Mouse (Mus musculus): Measurements from ENCODE around the gene Mertk. TPM values are rescaled to one million over a fixed set of nuclear protein-coding genes. Genes with fewer than 3 reads are reported as not detected.

The Mertk gene
- polyA plus RNA-seq, 1 experiment: 3.3 TPM

DNA sequence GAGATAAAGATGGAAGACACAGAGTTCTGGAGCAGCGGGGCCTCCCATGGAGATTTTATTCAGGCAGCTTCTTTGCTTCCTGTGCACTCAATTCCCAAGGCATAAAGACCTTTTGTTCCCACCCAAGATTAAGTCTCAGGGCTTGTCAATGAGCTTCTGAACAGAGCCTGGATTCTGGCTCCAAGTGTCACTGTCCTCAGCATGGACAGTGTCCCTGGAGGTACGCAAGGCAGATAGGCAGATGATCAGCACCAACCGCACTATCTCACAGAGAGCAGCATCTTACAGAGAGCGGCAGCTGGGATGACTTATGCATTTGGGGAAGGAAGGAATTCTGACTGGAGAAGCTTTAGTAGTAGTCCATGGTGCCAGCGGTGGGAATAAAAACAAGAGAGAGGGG, 87.6 kb downstream of the Mertk start:
- TF ChIP-seq CTCF (IDR thresholded peaks at IDR 0.05; ENCODE audit: borderline replicate concordance, control insufficient read depth, extremely low read depth, insufficient read depth, low read length, poor library complexity) (no peak), POLR2A (IDR thresholded peaks at IDR 0.05; ENCODE audit: control insufficient read depth, extremely low read depth, insufficient read depth, low read length, poor library complexity) (no peak)
- no peak overlapping the region for H3K27ac ChIP-seq (ENCODE audit: control insufficient read depth, insufficient read depth, low read length)
- H3K4me3 ChIP-seq (ENCODE audit: control insufficient read depth, insufficient read depth, low read length): no peak overlapping the region
- WGBS: 92% methylated on average over 5 of the region's 5 CpGs
- DNase-seq: no peak
- H3K4me1 ChIP-seq (replicated peaks; ENCODE audit: control insufficient read depth, insufficient read depth, low read length): no peaks in the 10 kb centered on the region
- H3K36me3 ChIP-seq (ENCODE audit: control insufficient read depth, insufficient read depth, low read length): no peaks in the 10 kb centered on the region
- H3K27me3 ChIP-seq (ENCODE audit: control insufficient read depth, insufficient read depth, low read length): no peaks in the 10 kb centered on the region; the same call in 1 of the 2 replicates

DNA sequence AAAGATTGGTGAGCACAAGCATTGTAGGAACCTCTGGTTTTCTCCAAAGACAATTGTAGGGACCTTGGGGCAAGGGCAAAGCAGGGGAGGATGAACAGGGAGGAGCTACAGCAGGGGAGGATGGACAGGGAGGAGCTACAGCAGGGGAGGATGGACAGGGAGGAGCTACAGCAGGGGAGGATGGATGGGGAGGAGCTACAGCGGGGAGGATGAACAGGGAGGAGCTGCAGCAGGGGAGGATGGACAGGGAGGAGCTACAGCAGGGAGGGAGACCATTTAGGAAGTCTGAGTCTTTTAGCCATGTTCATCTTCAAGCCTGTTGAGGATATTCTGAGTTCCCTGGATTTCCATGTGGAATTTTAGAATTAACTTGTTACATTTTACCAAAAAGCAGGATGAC, 88.0 kb downstream of the Mertk start:
- 91% methylated on average over 1 of the region's 1 CpGs for WGBS
- DNase-seq: no peak

DNA sequence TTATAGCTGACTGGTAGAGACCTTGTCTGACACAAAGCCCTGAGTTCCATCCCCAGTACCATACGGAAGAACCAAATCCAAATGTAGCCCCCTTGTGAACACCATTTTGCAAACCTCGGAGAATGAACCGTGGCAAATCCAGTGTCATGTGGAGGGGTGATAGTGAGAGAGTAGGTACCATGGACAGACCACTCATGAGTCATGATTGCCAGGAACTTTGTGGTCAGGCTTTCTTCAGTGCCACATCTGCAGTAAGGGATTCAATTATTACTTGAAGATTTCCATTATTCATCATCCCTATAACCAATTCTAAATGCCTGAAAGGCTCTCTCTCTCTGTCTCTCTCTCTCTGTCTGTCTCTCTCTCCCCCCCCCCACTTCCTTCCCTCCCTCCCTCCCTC, 89.0 kb downstream of the Mertk start:
- H3K36me3 ChIP-seq (ENCODE audit: control insufficient read depth, insufficient read depth, low read length): no peaks in the 10 kb centered on the region

More for the DNA sequence above, 88.0 kb downstream of the Mertk start:
- TF ChIP-seq POLR2A (IDR thresholded peaks at IDR 0.05; ENCODE audit: control insufficient read depth, extremely low read depth, insufficient read depth, low read length, poor library complexity): no peak
- H3K4me3 ChIP-seq (ENCODE audit: control insufficient read depth, insufficient read depth, low read length): no peak overlapping the region
- H3K36me3 ChIP-seq (ENCODE audit: control insufficient read depth, insufficient read depth, low read length): no peaks in the 10 kb centered on the region
- no peak overlapping the region for H3K27ac ChIP-seq (ENCODE audit: control insufficient read depth, insufficient read depth, low read length)
- no peaks in the 10 kb centered on the region; the same call in 1 of the 2 replicates for H3K27me3 ChIP-seq (ENCODE audit: control insufficient read depth, insufficient read depth, low read length)
- H3K4me1 ChIP-seq (replicated peaks; ENCODE audit: control insufficient read depth, insufficient read depth, low read length): no peaks in the 10 kb centered on the region

DNA sequence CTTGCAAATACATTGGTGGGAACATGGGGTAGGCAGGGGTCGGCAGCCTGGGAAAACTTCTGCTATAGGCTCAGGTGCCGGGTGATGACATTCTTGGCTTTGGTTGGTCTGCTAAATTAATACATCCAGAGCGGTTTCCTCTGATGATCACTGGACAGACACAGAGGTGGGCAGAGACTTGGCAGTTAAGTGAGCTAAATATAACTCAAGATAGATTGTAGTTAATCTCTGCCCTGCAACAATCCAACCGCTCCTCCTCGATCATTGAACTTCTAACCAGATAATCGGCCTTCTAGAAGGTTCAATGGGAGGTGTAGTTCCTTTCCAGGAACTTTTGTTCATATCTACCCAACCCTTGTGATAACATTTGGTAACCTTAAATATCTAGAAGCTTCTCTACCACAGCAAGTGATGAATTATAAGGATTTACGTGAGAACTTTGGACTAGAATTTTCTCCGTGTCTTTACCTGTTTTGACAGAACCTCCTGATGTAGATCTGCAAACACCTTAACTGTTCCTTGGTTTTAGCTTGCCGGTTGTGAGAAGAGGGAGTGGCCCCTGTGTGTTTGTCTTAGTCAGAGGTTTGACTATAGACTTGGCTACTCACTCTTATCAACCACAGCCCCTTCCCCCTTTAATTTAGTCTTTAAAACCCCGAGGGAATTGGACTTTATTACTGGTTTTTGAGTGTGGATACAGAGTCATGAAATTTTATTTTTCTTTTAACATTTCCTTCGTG, 92.3 kb downstream of the Mertk start:
- TF ChIP-seq POLR2A (IDR thresholded peaks at IDR 0.05; ENCODE audit: control insufficient read depth, extremely low read depth, insufficient read depth, low read length, poor library complexity) (no peak), CTCF (IDR thresholded peaks at IDR 0.05; ENCODE audit: borderline replicate concordance, control insufficient read depth, extremely low read depth, insufficient read depth, low read length, poor library complexity) (no peak)
- H3K4me1 ChIP-seq (replicated peaks; ENCODE audit: control insufficient read depth, insufficient read depth, low read length): no peaks in the 10 kb centered on the region
- H3K36me3 ChIP-seq (ENCODE audit: control insufficient read depth, insufficient read depth, low read length): no peaks in the 10 kb centered on the region
- 93% methylated on average over 11 of the region's 11 CpGs for WGBS
- no peak for DNase-seq
- H3K27me3 ChIP-seq (ENCODE audit: control insufficient read depth, insufficient read depth, low read length): no peaks in the 10 kb centered on the region
- no peak overlapping the region for H3K27ac ChIP-seq (ENCODE audit: control insufficient read depth, insufficient read depth, low read length)
- no peak overlapping the region for H3K4me3 ChIP-seq (ENCODE audit: control insufficient read depth, insufficient read depth, low read length)

More for the DNA sequence above, 89.0 kb downstream of the Mertk start:
- Histone ChIP-seq H3K27ac (ENCODE audit: control insufficient read depth, insufficient read depth, low read length) (no peak overlapping the region), H3K27me3 (ENCODE audit: control insufficient read depth, insufficient read depth, low read length) (no peaks in the 10 kb centered on the region; the same call in 1 of the 2 replicates), H3K4me3 (ENCODE audit: control insufficient read depth, insufficient read depth, low read length) (no peak overlapping the region), H3K4me1 (replicated peaks; ENCODE audit: control insufficient read depth, insufficient read depth, low read length) (no peaks in the 10 kb centered on the region)
- TF ChIP-seq CTCF (IDR thresholded peaks at IDR 0.05; ENCODE audit: borderline replicate concordance, control insufficient read depth, extremely low read depth, insufficient read depth, low read length, poor library complexity): no peak
- no peak for TF ChIP-seq POLR2A (IDR thresholded peaks at IDR 0.05; ENCODE audit: control insufficient read depth, extremely low read depth, insufficient read depth, low read length, poor library complexity)
- WGBS: 58% methylated on average over 3 of the region's 3 CpGs
- no peak for DNase-seq

DNA sequence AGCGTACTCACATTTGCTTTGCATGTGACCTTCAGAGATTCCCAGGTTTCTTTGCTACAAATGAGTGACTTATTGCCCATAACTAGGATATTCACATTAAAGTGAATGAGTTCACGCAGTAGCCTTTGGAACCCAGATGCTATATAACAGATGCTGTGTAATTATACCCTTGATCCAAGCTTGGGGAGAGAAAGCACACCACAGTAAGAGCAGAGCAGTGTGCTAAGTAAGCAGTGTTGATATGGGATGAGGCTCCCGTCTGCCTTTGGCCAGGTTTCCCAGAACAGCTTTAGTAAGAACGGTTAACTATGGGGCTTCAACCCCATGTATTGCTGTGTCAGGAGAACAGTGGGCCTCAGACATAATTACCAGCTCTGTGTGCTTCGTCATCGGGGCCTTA, 95.2 kb downstream of the Mertk start:
- Histone ChIP-seq H3K27me3 (ENCODE audit: control insufficient read depth, insufficient read depth, low read length) (no peaks in the 10 kb centered on the region), H3K4me1 (replicated peaks; ENCODE audit: control insufficient read depth, insufficient read depth, low read length) (no peaks in the 10 kb centered on the region), H3K4me3 (ENCODE audit: control insufficient read depth, insufficient read depth, low read length) (no peak overlapping the region), H3K36me3 (ENCODE audit: control insufficient read depth, insufficient read depth, low read length) (no peaks in the 10 kb centered on the region), H3K27ac (ENCODE audit: control insufficient read depth, insufficient read depth, low read length) (no peak overlapping the region)
- DNase-seq: no peak
- 92% methylated on average over 6 of the region's 6 CpGs for WGBS
- TF ChIP-seq CTCF (IDR thresholded peaks at IDR 0.05; ENCODE audit: borderline replicate concordance, control insufficient read depth, extremely low read depth, insufficient read depth, low read length, poor library complexity) (no peak), POLR2A (IDR thresholded peaks at IDR 0.05; ENCODE audit: control insufficient read depth, extremely low read depth, insufficient read depth, low read length, poor library complexity) (no peak)

DNA sequence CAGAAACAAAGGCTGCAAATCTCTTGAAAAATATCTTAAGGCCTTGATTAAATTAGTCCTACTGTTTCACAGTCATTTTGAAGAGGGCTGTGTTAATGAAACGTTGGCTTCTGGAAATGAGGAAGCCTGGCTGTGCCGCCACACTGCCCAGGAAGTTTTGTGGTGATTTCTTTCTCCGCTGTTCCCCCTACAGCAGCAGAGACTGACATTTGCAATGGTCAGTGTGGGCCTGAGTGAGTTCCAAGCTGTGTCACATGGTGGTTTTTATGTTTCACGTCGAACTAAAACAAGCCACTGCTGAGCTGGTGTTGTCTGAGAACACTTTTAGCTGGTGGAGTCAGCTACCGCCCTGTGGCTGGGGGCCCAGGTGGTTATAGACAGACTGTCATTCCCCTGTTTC, 97.7 kb downstream of the Mertk start:
- H3K27me3 ChIP-seq (ENCODE audit: control insufficient read depth, insufficient read depth, low read length): no peaks in the 10 kb centered on the region
- WGBS: 31% methylated on average over 6 of the region's 6 CpGs
- no peak for TF ChIP-seq POLR2A (IDR thresholded peaks at IDR 0.05; ENCODE audit: control insufficient read depth, extremely low read depth, insufficient read depth, low read length, poor library complexity)
- no peak for TF ChIP-seq CTCF (IDR thresholded peaks at IDR 0.05; ENCODE audit: borderline replicate concordance, control insufficient read depth, extremely low read depth, insufficient read depth, low read length, poor library complexity)
- H3K4me3 ChIP-seq (ENCODE audit: control insufficient read depth, insufficient read depth, low read length): no peak overlapping the region
- H3K27ac ChIP-seq (ENCODE audit: control insufficient read depth, insufficient read depth, low read length): no peak overlapping the region
- no peak for DNase-seq
- no peaks in the 10 kb centered on the region for H3K36me3 ChIP-seq (ENCODE audit: control insufficient read depth, insufficient read depth, low read length)
- H3K4me1 ChIP-seq (replicated peaks; ENCODE audit: control insufficient read depth, insufficient read depth, low read length): no peaks in the 10 kb centered on the region

DNA sequence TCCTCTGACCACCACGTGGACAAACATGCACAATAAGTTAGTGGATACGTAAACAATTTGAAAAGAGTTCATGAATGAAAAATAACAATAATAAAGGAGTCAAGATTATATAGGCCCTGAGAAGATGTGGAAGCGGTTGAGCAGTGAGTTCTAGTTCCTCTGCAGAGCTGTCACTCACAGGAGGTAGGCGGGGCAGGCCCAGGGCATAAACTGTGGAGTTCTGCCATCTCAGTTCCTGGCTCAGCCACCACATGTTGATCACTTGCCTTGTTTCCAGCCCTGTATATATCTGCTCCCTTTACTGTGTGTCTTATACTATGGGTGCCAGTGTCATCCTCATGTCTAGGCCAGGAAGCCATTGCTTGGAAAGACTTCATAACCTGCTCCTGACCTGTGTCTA, 104.7 kb downstream of the Mertk start:
- Histone ChIP-seq H3K36me3 (ENCODE audit: control insufficient read depth, insufficient read depth, low read length) (no peaks in the 10 kb centered on the region), H3K4me1 (replicated peaks; ENCODE audit: control insufficient read depth, insufficient read depth, low read length) (no peaks in the 10 kb centered on the region), H3K4me3 (ENCODE audit: control insufficient read depth, insufficient read depth, low read length) (no peak overlapping the region), H3K27me3 (ENCODE audit: control insufficient read depth, insufficient read depth, low read length) (no peaks in the 10 kb centered on the region), H3K27ac (ENCODE audit: control insufficient read depth, insufficient read depth, low read length) (no peak overlapping the region)
- no peak for DNase-seq
- 93% methylated on average over 4 of the region's 4 CpGs for WGBS
- TF ChIP-seq CTCF (IDR thresholded peaks at IDR 0.05; ENCODE audit: borderline replicate concordance, control insufficient read depth, extremely low read depth, insufficient read depth, low read length, poor library complexity) (no peak), POLR2A (IDR thresholded peaks at IDR 0.05; ENCODE audit: control insufficient read depth, extremely low read depth, insufficient read depth, low read length, poor library complexity) (no peak)

Data from thymus, adult 2 months (tissue).